Mouse (Mus musculus): ENCODE measurements around the gene Padi3. TPM values are rescaled to one million over a fixed set of nuclear protein-coding genes. Genes with fewer than 3 reads are reported as not detected.

Gene Padi3
- polyA plus RNA-seq, 2 experiments: 0.17 to 0.25 TPM

DNA sequence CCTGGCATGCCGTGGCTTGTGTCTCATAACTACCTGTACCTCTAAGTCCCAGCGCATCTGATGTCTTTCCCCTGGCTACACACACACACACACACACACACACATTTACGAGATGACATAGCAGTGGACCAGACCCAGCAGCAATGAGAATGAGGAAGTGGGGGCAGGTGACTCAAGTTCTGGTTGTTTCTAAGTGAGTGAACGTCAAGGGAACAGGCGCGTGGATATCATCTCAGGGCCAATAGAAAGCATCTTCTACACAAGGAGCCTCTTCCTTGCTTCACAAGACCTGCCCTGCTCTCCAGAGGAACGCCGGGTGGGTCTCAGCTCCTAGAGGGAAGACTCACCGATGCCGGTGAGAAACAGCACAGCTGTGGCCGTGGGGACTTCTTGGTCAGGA is 69.8 kb downstream of the Padi3 start:
- H3K27ac ChIP-seq: no peak overlapping the region
- 41% methylated on average over 11 of the region's 11 CpGs for WGBS (ENCODE audit: insufficient replicate concordance)

More for the DNA sequence above, 69.8 kb downstream of the Padi3 start:
- Histone ChIP-seq H3K4me1 (replicated peaks; ENCODE audit: control insufficient read depth in 2 of 2, insufficient read depth in 2 of 2, low read length in 1 of 2) (no peaks in the 10 kb centered on the region), H3K36me3 (replicated peaks; ENCODE audit: control insufficient read depth, insufficient read depth, low read depth) (no peaks in the 10 kb centered on the region), H3K27me3 (ENCODE audit: control insufficient read depth, insufficient read depth, low read length) (no peaks in the 10 kb centered on the region), H3K9ac (replicated peaks) (no peak overlapping the region), H3K9me3 (ENCODE audit: control insufficient read depth, low read length) (no peaks in the 10 kb centered on the region), H3K4me2 (ENCODE audit: low read depth) (no peak overlapping the region), H3K4me3 (ENCODE audit: insufficient read depth in 1 of 2, low read depth in 2 of 2, low read length in 2 of 2) (no peak overlapping the region)
- ATAC-seq (ENCODE audit: insufficient read depth): no peak
- DNase-seq (ENCODE audit: low read depth in 3 of 3, low spot score in 3 of 3): no peak
- TF ChIP-seq CTCF (IDR thresholded peaks at IDR 0.05; ENCODE audit: low read depth) (no peak), EP300 (IDR thresholded peaks at IDR 0.05; ENCODE audit: low read depth) (no peak)

Other genes with a start within 250 kb of the Padi3 start
- gene Arhgef10l, start 144.6 kb downstream of the Padi3 start, polyA plus RNA-seq (2012; rRNA removed): 2.4 and 2.8 TPM in 2 replicates
- 2.1 and 2.5 TPM in 2 replicates for gene Arhgef10l, start 144.6 kb downstream of the Padi3 start, polyA plus RNA-seq (2014; fragmentation: Nextera tagmentation; extraction: Ambion mirVana)
- gene Rcc2, start 110.1 kb downstream of the Padi3 start, polyA plus RNA-seq (2012; rRNA removed): 44.0 and 50.3 TPM in 2 replicates
- gene Rcc2, start 110.1 kb downstream of the Padi3 start, polyA plus RNA-seq (2014; fragmentation: Nextera tagmentation; extraction: Ambion mirVana): 16.5 and 27.6 TPM in 2 replicates
- gene Padi6, start 68.0 kb downstream of the Padi3 start, polyA plus RNA-seq (2012; rRNA removed): not detected in 2 replicates
- not detected in 2 replicates for gene Padi6, start 68.0 kb downstream of the Padi3 start, polyA plus RNA-seq (2014; fragmentation: Nextera tagmentation; extraction: Ambion mirVana)
- 0.37 and 0.58 TPM in 2 replicates for gene Padi4, start 36.4 kb downstream of the Padi3 start, polyA plus RNA-seq (2012; rRNA removed)
- gene Padi4, start 36.4 kb downstream of the Padi3 start, polyA plus RNA-seq (2014; fragmentation: Nextera tagmentation; extraction: Ambion mirVana): 0.34 and 0.52 TPM in 2 replicates
- 0.01 and 0.02 TPM in 2 replicates for gene Padi1, start 35.1 kb upstream of the Padi3 start, polyA plus RNA-seq (2012; rRNA removed)
- 0.06 TPM in 1 of 2 replicates, not detected in the other for gene Padi1, start 35.1 kb upstream of the Padi3 start, polyA plus RNA-seq (2014; fragmentation: Nextera tagmentation; extraction: Ambion mirVana)
- gene Padi2, start 95.7 kb upstream of the Padi3 start, polyA plus RNA-seq (2012; rRNA removed): 0.87 and 1.0 TPM in 2 replicates
- 1.7 and 1.8 TPM in 2 replicates for gene Padi2, start 95.7 kb upstream of the Padi3 start, polyA plus RNA-seq (2014; fragmentation: Nextera tagmentation; extraction: Ambion mirVana)
- gene Sdhb, start 150.6 kb upstream of the Padi3 start, polyA plus RNA-seq (2012; rRNA removed): 68.1 and 86.1 TPM in 2 replicates
- gene Sdhb, start 150.6 kb upstream of the Padi3 start, polyA plus RNA-seq (2014; fragmentation: Nextera tagmentation; extraction: Ambion mirVana): 201 and 211 TPM in 2 replicates
- gene Atp13a2, start 176.2 kb upstream of the Padi3 start, polyA plus RNA-seq (2012; rRNA removed): 17.9 and 21.6 TPM in 2 replicates
- gene Atp13a2, start 176.2 kb upstream of the Padi3 start, polyA plus RNA-seq (2014; fragmentation: Nextera tagmentation; extraction: Ambion mirVana): 11.4 and 14.1 TPM in 2 replicates
- gene Mfap2, start 199.8 kb upstream of the Padi3 start, polyA plus RNA-seq (2012; rRNA removed): 7.1 and 10.5 TPM in 2 replicates
- 11.0 and 11.6 TPM in 2 replicates for gene Mfap2, start 199.8 kb upstream of the Padi3 start, polyA plus RNA-seq (2014; fragmentation: Nextera tagmentation; extraction: Ambion mirVana)
- gene Crocc, start 249.9 kb upstream of the Padi3 start, polyA plus RNA-seq (2012; rRNA removed): 1.3 and 1.7 TPM in 2 replicates
- 0.35 and 0.53 TPM in 2 replicates for gene Crocc, start 249.9 kb upstream of the Padi3 start, polyA plus RNA-seq (2014; fragmentation: Nextera tagmentation; extraction: Ambion mirVana)